Mouse (Mus musculus): Measurements from ENCODE around the gene Rcc2. TPM values are rescaled to one million over a fixed set of nuclear protein-coding genes. Genes with fewer than 3 reads are reported as not detected.

Rcc2 gene
- 1 to 10 TPM; 5.9 to 8.8 TPM for total RNA-seq (2021)
- long read RNA-seq, experiment 1, transcript Rcc2-201 (13 exons, 3,767 nt) = major isoform, 7 of 12 reads
- long read RNA-seq, experiment 1, partial matches to known transcripts = 2 of 12 reads
- long read RNA-seq, experiment 1, other reads (novel, unspliced or antisense) = 3 of 12 reads
- long read RNA-seq, experiment 2, transcript Rcc2-201 (13 exons, 3,767 nt) = major isoform, 5 of 9 reads
- long read RNA-seq, experiment 2, partial matches to known transcripts = 2 of 9 reads
- long read RNA-seq, experiment 2, other reads (novel, unspliced or antisense) = 2 of 9 reads

- peak within 1 kb of the TSS; percentile 98 for H3K27ac ChIP-seq
- intact Hi-C loops (cut with DNase I) = no loop called here
- peak; percentile 45 for DNase-seq
- H3K4me3 ChIP-seq = peak within 1 kb of the TSS; percentile 91
- TF ChIP-seq CTCF (IDR thresholded peaks at IDR 0.05) = no peak
These were observed at the start of gene Rcc2 for GRCm38 (mm10) chr4:140700269-140701018. Gene Rcc2 (plus strand): TSS chr4:140700541.

DNA sequence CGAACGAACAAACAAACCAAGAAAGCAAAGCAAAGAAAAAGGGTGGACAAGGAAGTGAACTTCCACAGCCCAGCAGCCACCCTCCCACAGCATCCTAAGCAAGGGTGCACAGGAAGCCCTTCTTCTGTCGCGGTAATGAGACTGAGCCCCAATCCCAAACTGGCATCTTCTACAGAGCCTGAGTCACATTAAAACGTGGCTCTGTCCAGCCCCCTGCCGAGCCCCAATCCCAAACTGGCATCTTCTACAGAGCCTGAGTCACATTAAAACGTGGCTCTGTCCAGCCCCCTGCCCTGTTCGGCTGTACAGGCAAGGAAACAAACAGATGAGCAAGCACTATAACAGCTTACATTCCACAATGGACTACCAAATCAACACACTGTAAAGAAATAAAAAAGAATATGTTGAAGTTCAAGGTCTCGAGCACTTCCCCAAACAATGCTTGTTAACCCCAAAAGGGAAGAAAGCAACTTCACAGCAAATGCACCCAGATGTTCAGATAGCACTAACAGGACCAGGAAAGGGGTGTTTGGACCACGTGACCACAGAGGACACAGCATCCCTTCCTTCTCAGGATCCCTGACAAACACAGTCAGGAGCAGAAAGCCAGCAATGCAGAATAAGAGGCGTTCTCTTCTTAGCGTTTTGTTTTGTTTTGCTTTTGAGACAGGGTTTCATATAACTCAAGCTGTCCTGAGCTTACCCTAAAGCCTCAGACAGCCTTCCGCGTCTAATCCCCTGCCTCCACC is 46.3 kb upstream of the Rcc2 start:
- DNase-seq = no peak
- TF ChIP-seq CTCF (IDR thresholded peaks at IDR 0.05) = no peak
- no peak overlapping the region for H3K4me3 ChIP-seq
- no peak overlapping the region for H3K27ac ChIP-seq
- intact Hi-C loops (cut with DNase I) = no loop called here

GRCm38 (mm10) chr4:140654798-140655197 is 45.5 kb upstream of the Rcc2 start:
- no peak overlapping the region for H3K27ac ChIP-seq
- no peak overlapping the region for H3K4me3 ChIP-seq
- TF ChIP-seq CTCF (IDR thresholded peaks at IDR 0.05) = no peak
- no peak for DNase-seq
- intact Hi-C loops (cut with DNase I) = no loop called here

GRCm38 (mm10) chr4:140656529-140656928 is 43.8 kb upstream of the Rcc2 start:
- Histone ChIP-seq H3K27ac (peak overlapping the region; percentile 46), H3K4me3 (no peak overlapping the region)
- intact Hi-C loops (cut with DNase I) = no loop called here
- no peak for TF ChIP-seq CTCF (IDR thresholded peaks at IDR 0.05)
- no peak for DNase-seq

DNA sequence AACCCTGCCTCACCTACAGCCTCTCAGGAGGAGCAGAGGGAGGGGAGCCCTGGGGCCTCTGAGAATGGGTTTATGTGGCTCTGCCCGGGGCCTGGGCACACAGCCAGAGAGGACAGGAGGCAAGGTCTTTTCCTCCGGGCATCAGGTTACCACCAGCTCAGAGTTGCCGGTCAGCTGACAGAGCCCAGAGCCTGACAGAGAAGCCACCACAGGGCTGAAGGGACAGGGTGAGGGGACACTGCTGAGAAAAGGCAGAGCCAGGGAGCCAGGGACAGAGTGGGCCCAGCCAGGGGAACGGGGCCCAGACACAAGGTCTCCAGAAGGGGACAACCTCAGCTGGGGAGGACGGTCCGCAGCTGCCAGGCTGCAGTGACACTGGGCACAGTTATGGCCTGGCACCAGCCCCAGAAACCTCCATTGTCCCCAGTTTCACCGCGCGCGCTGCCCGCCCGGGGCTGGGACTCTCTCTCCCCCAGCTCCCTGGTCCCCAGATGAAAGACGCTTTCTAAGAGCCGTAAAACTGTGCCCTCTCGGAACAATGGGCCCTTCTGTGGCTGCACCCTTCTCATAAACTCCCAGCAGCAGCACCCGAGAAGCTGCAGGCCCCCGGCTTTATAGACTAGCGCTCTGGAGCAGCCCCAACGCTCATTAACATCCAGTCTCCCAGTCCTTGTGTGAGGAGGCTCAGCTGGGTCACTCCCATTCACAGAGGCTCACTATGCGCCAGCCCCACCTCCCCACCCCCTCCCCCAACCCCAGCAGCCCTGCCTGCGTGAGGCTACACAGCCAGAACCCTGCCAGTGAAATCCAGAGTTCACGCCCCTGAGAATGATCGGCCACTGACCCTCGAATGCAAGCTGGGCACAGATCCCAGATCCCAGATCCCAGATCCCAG is 42.4 kb upstream of the Rcc2 start:
- peak; percentile 93 for DNase-seq
- Histone ChIP-seq H3K27ac (peak overlapping the region; percentile 91), H3K4me3 (peak overlapping the region; percentile 67)
- TF ChIP-seq CTCF (IDR thresholded peaks at IDR 0.05) = no peak
- intact Hi-C loops (cut with DNase I) = no loop called here

DNA sequence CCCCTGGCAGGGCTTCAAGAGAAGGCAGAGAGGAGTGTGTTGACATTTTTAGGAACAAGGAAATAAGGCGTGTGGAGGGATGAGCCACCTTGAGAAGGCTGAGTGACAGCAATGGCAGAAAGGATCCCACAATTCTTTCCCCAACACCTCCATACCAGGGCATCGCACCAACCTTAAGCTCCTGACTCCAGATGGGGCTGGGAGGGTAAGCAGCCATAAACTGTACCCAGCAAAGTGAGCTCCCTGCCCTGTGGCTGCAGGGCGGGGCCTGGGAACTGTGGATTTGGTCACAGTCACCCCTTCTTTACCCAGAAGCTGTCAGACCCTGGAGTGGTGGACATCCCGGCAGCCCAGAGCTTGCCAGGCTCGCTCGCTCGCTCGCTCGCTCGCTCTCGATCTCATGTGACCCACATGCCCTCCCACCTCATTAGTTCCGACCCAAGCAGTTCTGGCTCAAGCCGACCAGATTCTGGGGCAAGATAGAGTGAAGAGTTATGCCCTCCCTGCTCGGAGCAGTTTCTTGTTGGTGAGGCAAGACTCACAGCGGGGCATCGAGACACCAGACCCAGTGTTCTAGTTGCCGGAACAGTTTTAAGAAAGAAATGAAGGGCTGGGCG is 38.8 kb upstream of the Rcc2 start:
- TF ChIP-seq CTCF (IDR thresholded peaks at IDR 0.05) = no peak
- no peak for DNase-seq
- Histone ChIP-seq H3K27ac (peak overlapping the region; percentile 2; the same call in 1 of the 2 replicates), H3K4me3 (no peak overlapping the region)
- intact Hi-C loops (cut with DNase I) = no loop called here

DNA sequence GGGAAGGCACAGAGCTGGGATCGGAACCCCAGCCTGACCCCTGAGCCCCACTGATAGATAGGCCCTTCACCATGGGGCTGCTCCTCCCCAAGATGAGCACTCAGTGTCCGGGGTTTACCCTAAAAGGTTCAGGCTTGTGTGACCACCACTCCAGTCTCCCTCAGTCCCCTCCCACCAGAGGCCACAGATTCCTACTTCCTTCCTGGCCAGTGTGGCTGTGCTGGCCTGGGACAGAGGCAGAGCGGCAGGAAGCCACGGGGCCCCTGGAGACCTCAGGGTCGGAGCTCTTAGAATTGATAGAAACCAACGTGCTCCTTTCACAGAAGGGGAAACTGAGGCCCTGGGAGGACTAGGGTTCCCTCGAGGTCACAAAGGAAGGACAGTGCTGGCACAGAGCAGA is 37.9 kb upstream of the Rcc2 start:
- intact Hi-C loops (cut with DNase I) = no loop called here
- Histone ChIP-seq H3K27ac (no peak overlapping the region), H3K4me3 (no peak overlapping the region)
- DNase-seq = no peak
- TF ChIP-seq CTCF (IDR thresholded peaks at IDR 0.05) = no peak

DNA sequence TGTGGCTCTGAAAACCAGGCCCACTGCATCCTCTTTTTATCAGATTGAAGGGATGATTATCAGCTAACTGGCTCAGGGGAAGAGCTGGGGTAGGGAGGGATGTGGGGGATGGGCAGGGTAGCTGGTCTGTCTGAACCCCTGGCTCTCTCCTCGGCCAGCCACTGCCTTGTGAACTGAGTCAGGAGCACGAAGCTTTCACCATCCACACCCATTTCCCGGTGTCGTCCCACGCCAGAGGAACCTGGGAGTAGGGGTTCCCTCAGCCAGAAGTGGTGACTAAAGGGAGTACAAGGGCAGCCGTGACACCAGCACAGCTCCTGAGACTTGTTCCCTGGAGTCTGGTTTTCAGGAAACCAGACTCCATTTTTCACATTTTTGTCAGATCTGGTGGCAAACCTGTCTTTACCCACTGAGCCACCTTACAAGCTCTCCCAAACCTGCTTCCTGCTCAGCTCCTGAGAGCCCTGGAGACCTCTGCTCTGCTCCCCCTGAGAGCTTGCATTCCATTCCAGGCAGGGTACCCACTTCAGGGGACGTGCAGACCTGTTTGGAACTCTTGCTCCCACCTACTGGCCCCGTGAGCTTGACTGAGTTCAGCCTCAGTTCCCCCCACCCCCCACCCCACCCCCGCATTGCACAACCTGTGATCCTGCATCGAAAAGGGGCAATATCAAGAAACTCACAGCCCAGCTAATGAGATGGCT is 37.3 kb upstream of the Rcc2 start:
- intact Hi-C loops (cut with DNase I) = no loop called here
- DNase-seq = no peak
- Histone ChIP-seq H3K4me3 (no peak overlapping the region), H3K27ac (no peak overlapping the region)
- TF ChIP-seq CTCF (IDR thresholded peaks at IDR 0.05) = no peak

- DNase-seq = no peak
- intact Hi-C loops (cut with DNase I) = no loop called here
- Histone ChIP-seq H3K4me3 (no peak overlapping the region), H3K27ac (no peak overlapping the region)
- TF ChIP-seq CTCF (IDR thresholded peaks at IDR 0.05) = no peak
These were observed 35.3 kb upstream of the Rcc2 start for GRCm38 (mm10) chr4:140665053-140665452.

DNA sequence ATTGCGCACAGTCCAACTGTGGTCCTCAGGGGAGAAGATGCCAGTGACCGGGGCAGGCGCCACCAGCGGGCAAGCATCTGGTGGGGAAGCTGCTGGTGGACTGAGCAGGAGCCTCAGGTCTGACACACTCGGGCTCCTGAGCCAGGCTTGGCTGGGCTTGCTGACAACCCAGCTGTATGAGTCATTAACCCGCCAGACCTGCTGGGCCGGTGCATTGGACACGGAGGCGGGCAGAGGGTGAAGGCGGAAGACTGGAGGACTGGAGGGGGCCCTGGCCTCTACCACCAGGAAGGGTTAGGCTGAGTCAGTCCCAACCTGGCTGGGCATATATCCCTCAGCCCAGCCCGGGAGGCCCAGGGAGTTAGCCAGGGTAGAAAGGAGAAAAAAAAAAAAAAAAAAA is 34.6 kb upstream of the Rcc2 start, which contains the start of gene Arhgef10l:
Arhgef10l (minus strand) TSS at position 253 of the 400 bp plus-strand sequence.
- intact Hi-C loops (cut with DNase I) = no loop called here
- DNase-seq = peak; percentile 66
- no peak for TF ChIP-seq CTCF (IDR thresholded peaks at IDR 0.05)
- Histone ChIP-seq H3K4me3 (no peak within 1 kb of the TSS), H3K27ac (no peak within 1 kb of the TSS)

GRCm38 (mm10) chr4:140667802-140668201 is 32.5 kb upstream of the Rcc2 start:
- DNase-seq = no peak

More at GRCm38 (mm10) chr4:140667802-140668201, 32.5 kb upstream of the Rcc2 start:
- no peak overlapping the region for H3K27ac ChIP-seq
- TF ChIP-seq CTCF (IDR thresholded peaks at IDR 0.05) = no peak
- H3K4me3 ChIP-seq = no peak overlapping the region
- intact Hi-C loops (cut with DNase I) = no loop called here

All from gastrocnemius, adult 2 months (tissue).